Mouse (Mus musculus) thymus, postnatal 25 days (tissue): ENCODE data around the gene Ntn4.

Source experiments
- DNase-seq: peaks from one replicate; pipeline ENCODE4 v3.0.0; 2022

The Ntn4 gene

GRCm38 (mm10) chr10:93640521-93640952 is at the start of gene Ntn4:
Gene Ntn4, plus strand, starts transcription at chr10:93640681.
- no peak for DNase-seq

GRCm38 (mm10) chr10:93592456-93592855 is 48.0 kb upstream of the Ntn4 start:
- peak; percentile 45 for DNase-seq

GRCm38 (mm10) chr10:93594022-93594482 is 46.4 kb upstream of the Ntn4 start:
- DNase-seq = peak; percentile 77

- no peak for DNase-seq
Observed at GRCm38 (mm10) chr10:93595831-93596230, 44.6 kb upstream of the Ntn4 start.

GRCm38 (mm10) chr10:93596641-93597040 is 43.8 kb upstream of the Ntn4 start:
- no peak for DNase-seq

- DNase-seq = no peak
Observed at GRCm38 (mm10) chr10:93602309-93602708, 38.2 kb upstream of the Ntn4 start.

GRCm38 (mm10) chr10:93603256-93603655 is 37.2 kb upstream of the Ntn4 start:
- no peak for DNase-seq

- DNase-seq = no peak
Observed at GRCm38 (mm10) chr10:93606326-93606725, 34.2 kb upstream of the Ntn4 start.

GRCm38 (mm10) chr10:93608051-93608450 is 32.4 kb upstream of the Ntn4 start:
- DNase-seq = peak; percentile 14

GRCm38 (mm10) chr10:93609236-93609635 is 31.2 kb upstream of the Ntn4 start:
- no peak for DNase-seq

GRCm38 (mm10) chr10:93610896-93611295 is 29.6 kb upstream of the Ntn4 start:
- DNase-seq = no peak

GRCm38 (mm10) chr10:93611419-93612007 is 29.0 kb upstream of the Ntn4 start:
- DNase-seq = peak; percentile 18

- DNase-seq = no peak
Observed at GRCm38 (mm10) chr10:93614850-93615249, 25.6 kb upstream of the Ntn4 start.

- DNase-seq = no peak
Observed at GRCm38 (mm10) chr10:93620438-93621179, 19.9 kb upstream of the Ntn4 start.

- no peak for DNase-seq
Observed at GRCm38 (mm10) chr10:93623725-93624124, 16.8 kb upstream of the Ntn4 start.

- DNase-seq = no peak
Observed at GRCm38 (mm10) chr10:93624151-93624550, 16.3 kb upstream of the Ntn4 start.

GRCm38 (mm10) chr10:93630310-93630709 is 10.2 kb upstream of the Ntn4 start:
- DNase-seq = no peak

- DNase-seq = no peak
Observed at GRCm38 (mm10) chr10:93632086-93632485, 8.4 kb upstream of the Ntn4 start.

- no peak for DNase-seq
Observed at GRCm38 (mm10) chr10:93633563-93633962, 6.9 kb upstream of the Ntn4 start.

GRCm38 (mm10) chr10:93633971-93634370 is 6.5 kb upstream of the Ntn4 start:
- no peak for DNase-seq

GRCm38 (mm10) chr10:93635941-93636340 is 4.5 kb upstream of the Ntn4 start:
- DNase-seq = no peak

GRCm38 (mm10) chr10:93640953-93641820 is 706 bp downstream of the Ntn4 start:
- peak; percentile 12 for DNase-seq
